Mouse (Mus musculus) small intestine, adult 2 months (tissue): ENCODE results near the gene Samd10.

ENCODE experiments used
- CTCF ChIP-seq: fragments of 200-500 bp; IDR thresholded peaks from 2 replicates; pipeline ENCODE4 v1.5.1; 2012; ENCODE audit warnings: low read depth, mild to moderate bottlenecking, control low read depth, inconsistent platforms, low read length, moderate library complexity, mixed read lengths; ENCODE audit not compliant: insufficient replicate concordance, insufficient read length; ENCODE audit errors: extremely low read depth
- POLR2A ChIP-seq: fragments of 200-500 bp; IDR thresholded peaks from 2 replicates; pipeline ENCODE4 v1.6.1; 2012; ENCODE audit warnings: low read depth, mild to moderate bottlenecking, control low read depth, inconsistent platforms, low read length, moderate library complexity

DNA sequence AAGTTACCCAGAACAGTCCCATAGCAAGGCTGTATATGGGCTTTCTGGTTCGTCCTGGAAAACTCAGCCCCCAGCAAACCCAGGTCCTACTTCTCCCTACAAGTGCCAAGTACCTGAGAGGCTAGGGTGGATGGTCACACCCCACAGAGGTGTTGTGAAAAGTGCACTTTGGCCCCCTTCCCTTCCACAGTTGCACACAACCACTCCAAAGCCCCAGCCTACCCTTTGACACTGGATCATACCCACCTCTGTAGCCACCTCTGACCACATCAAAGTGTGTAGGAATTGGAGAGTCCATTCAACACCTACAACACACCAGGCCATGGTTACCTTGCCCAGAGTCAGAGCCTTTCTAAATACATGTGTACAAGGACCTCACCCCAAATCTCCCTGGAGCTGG lies 16.1 kb downstream of the Samd10 start:
- TF ChIP-seq CTCF, result no peak
- no peak for TF ChIP-seq POLR2A
